Mouse (Mus musculus): ENCODE results near the gene Pgm2. TPM values are rescaled to one million over a fixed set of nuclear protein-coding genes. Genes with fewer than 3 reads are reported as not detected.

Pgm2 gene
- polyA plus RNA-seq (2012; rRNA removed): 8.3 and 9.2 TPM in 2 replicates

GRCm38 (mm10) chr5:64092748-64093292 is at the start of gene Pgm2:
Pgm2 (plus strand) TSS chr5:64092950.
- peak; percentile 62 to 82 for DNase-seq (ENCODE audit: extremely low spot score in 1 of 2, low spot score in 1 of 2)

DNA sequence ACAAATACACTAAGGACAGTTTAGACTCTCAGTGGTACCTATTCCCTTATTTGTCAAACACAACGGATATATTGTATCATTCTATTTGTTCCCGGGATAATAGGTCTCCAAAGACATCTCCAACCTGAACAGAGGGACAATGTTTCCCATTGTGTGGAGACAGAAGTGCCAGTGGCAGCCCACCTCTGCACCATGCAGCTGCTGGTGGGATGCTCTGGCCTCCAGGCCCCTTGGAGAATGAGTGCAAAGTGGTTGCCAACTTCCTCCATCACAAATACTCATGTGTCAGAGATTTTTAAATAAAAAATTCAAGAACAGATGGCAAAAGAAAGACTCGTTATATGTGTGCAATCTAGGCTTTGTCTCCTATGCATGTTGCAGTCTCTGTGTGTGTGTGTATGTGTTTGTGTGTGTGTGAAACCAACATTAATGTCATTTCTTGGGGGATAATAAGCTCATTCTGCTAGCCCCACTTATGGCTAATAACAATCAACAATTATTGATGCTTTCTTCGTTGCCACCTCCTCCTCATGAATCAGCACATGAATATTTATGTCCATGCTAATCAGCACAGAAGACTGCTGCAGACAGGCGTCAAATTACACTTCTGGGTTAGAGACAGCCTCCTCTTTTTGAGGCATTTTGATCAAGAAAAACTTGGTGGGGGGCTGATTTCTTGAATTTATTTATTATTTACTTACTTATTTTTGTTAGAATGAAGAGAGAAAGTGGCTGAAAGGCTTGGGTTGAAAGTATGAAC is 48.9 kb upstream of the Pgm2 start:
- no peak for DNase-seq (ENCODE audit: extremely low spot score in 1 of 2, low spot score in 1 of 2)

- peak in 1 of 2 experiments; percentile 66 for DNase-seq (ENCODE audit: extremely low spot score in 1 of 2, low spot score in 1 of 2)
Measured at GRCm38 (mm10) chr5:64044790-64045189, 48.0 kb upstream of the Pgm2 start.

- peak in 1 of 2 experiments; percentile 22 for DNase-seq (ENCODE audit: extremely low spot score in 1 of 2, low spot score in 1 of 2)
Measured at GRCm38 (mm10) chr5:64045502-64045901, 47.2 kb upstream of the Pgm2 start.

- no peak for DNase-seq (ENCODE audit: extremely low spot score in 1 of 2, low spot score in 1 of 2)
Measured at GRCm38 (mm10) chr5:64046995-64047394, 45.8 kb upstream of the Pgm2 start.

GRCm38 (mm10) chr5:64047921-64048320 is 44.8 kb upstream of the Pgm2 start:
- DNase-seq (ENCODE audit: extremely low spot score in 1 of 2, low spot score in 1 of 2): no peak

GRCm38 (mm10) chr5:64048605-64049004 is 44.1 kb upstream of the Pgm2 start:
- DNase-seq (ENCODE audit: extremely low spot score in 1 of 2, low spot score in 1 of 2): no peak

- DNase-seq (ENCODE audit: extremely low spot score in 1 of 2, low spot score in 1 of 2): no peak
Measured at GRCm38 (mm10) chr5:64049256-64049655, 43.5 kb upstream of the Pgm2 start.

- no peak for DNase-seq (ENCODE audit: extremely low spot score in 1 of 2, low spot score in 1 of 2)
Measured at GRCm38 (mm10) chr5:64053010-64053409, 39.7 kb upstream of the Pgm2 start.

DNA sequence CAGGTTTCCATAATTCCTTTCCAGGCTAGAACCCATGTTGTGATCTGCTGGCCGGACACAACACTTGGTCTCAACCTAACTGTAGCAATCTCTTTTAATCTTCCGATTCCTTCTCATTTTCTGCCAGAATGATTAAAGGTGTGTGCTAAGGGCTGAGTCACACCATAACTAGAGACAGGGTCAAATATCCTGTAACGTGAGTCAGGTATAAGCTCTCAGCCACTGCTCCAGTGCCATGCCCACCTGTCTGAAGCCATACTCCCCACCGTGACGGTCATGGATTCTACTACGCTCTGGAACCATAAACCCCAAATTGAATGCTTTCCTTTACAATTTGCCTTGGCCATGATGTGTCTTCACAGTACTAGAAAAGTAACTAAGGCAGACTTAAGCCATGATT is 36.5 kb upstream of the Pgm2 start:
- DNase-seq (ENCODE audit: extremely low spot score in 1 of 2, low spot score in 1 of 2): no peak

- peak in 1 of 2 experiments; percentile 27 for DNase-seq (ENCODE audit: extremely low spot score in 1 of 2, low spot score in 1 of 2)
Measured at GRCm38 (mm10) chr5:64060881-64061280, 31.9 kb upstream of the Pgm2 start.

- DNase-seq (ENCODE audit: extremely low spot score in 1 of 2, low spot score in 1 of 2): peak in 1 of 2 experiments; percentile 63
Measured at GRCm38 (mm10) chr5:64061643-64062042, 31.1 kb upstream of the Pgm2 start.

- DNase-seq (ENCODE audit: extremely low spot score in 1 of 2, low spot score in 1 of 2): peak in 1 of 2 experiments; percentile 31
Measured at GRCm38 (mm10) chr5:64062882-64063621, 29.7 kb upstream of the Pgm2 start.

GRCm38 (mm10) chr5:64063622-64064355 is 29.0 kb upstream of the Pgm2 start:
- DNase-seq (ENCODE audit: extremely low spot score in 1 of 2, low spot score in 1 of 2): peak in 1 of 2 experiments; percentile 42

DNA sequence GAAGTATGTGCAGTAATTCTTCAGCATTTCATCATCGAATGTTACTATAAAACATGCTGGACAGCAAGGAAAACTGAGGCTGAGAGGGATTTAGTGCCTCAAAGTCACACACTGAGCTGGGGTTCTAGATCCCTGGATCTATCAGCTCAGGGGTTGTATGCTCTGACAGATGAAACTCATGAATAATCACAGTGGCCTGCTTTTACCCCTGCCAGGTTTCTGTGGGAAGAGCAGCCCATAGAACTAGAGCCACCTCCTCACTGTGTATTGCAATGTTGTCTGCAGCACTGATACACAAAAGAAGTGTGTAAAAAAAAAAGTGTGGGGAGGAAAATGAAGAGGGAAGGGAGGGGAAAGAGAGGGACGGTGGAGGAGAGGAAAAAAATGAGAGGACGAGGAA is 28.3 kb upstream of the Pgm2 start:
- DNase-seq (ENCODE audit: extremely low spot score in 1 of 2, low spot score in 1 of 2): peak in 1 of 2 experiments; percentile 16

DNA sequence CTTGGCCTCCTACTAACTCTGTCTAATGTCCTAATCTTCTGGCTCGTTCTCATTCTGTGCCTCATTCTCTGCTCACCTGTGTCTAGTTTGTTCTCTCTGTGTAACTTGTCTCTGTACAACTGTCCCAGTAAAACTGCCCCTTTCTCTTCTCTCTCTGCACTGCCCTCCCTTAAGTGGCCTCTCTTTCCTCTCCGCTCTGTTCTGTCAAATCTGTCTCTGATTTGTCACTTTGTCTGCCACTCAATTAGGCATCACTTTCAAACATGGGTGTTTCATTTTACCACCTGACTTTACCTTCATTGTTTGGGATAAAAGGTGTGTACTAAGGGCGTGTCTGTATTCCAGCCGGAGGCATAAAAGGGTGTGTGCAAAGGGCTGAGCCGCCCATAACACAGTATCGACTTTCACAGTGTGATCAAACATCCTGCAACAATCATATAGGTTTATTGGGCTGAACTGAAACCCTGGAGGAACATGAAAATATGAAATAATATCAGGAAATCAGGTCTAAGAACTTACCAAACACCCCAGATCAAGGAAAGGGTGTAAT is 27.2 kb upstream of the Pgm2 start:
- DNase-seq (ENCODE audit: extremely low spot score in 1 of 2, low spot score in 1 of 2): no peak

- DNase-seq (ENCODE audit: extremely low spot score in 1 of 2, low spot score in 1 of 2): no peak
Measured at GRCm38 (mm10) chr5:64066159-64066558, 26.6 kb upstream of the Pgm2 start.

DNA sequence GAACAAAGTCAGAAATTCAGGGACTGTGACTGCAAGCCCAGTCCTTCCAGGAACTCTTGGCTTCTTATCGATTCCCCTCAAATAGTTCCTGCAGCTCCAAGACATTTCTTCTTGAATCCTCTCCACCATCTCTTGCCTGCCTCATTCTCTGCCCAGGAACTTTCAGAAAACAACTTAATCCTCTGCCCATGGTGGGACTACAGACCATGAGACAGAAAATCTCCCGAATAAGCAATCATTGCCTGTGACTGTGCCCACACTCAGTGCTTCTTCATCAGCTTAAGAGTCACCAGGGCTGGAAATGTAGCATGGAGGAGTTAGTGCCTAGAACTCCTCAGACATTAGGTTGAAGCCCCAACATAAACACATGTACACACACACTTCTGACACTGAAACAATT is 25.2 kb upstream of the Pgm2 start:
- DNase-seq (ENCODE audit: extremely low spot score in 1 of 2, low spot score in 1 of 2): no peak

DNA sequence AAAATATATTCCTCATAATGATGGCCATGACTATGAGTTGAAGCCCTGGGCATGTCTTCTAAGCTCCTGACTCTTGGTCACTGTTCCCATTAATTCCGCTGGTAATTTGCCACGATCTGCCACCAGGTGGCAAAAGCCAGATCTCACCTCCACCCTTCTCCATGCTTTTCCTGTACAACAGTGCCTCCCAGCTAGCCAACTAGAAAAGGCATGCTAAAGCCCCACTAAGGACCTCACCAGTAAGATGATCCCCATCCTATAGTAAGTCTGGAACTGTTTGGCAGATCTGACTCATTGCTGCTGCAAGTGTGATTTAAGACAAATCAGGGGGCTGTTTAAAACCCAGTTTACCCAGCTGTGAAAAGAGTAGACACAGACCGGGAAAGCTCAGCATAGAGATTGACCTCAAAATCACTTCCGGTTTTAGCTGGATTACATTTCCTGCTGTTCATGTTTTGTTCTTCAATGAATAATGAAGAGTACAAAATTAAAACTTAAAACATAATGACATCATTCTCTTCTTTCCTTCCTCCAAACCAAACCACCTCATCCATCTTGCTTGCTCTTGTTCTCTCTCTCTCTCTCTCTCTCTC is 22.6 kb upstream of the Pgm2 start:
- DNase-seq (ENCODE audit: extremely low spot score in 1 of 2, low spot score in 1 of 2): peak in 1 of 2 experiments; percentile 66
